Mouse (Mus musculus) E14TG2a.4 (cell line): ENCODE data around the gene Nrip1.
"Not testable (repeated sequence)": the region's sequence is repeated elsewhere in the genome, so short reads cannot be mapped to it uniquely, and the experiment has no call there.

Source experiments
- H3K27me3 ChIP-seq: 2 replicates; pipeline ENCODE4 v1.6.1; 2014; ENCODE audit warnings: low read length, control low read depth; ENCODE audit not compliant: insufficient read depth
- H3K36me3 ChIP-seq: 2 replicates; pipeline ENCODE4 v1.6.1; 2014; ENCODE audit warnings: low read length, control low read depth; ENCODE audit not compliant: insufficient read depth
- H3K4me1 ChIP-seq: replicated peaks from 2 replicates; pipeline ENCODE4 v1.6.1; 2014; ENCODE audit warnings: low read depth, low read length, control low read depth
- H3K4me3 ChIP-seq: replicated peaks from 2 replicates; pipeline ENCODE4 v1.5.1; 2014; ENCODE audit warnings: mild to moderate bottlenecking, low read length
- H3K9me3 ChIP-seq: 2 replicates; pipeline ENCODE4 v1.6.1; 2014; ENCODE audit warnings: low read length, control low read depth
- CTCF ChIP-seq: conservative IDR thresholded peaks from 2 replicates; pipeline ENCODE4 v1.5.1; 2014; ENCODE audit warnings: low read length
- NANOG ChIP-seq: IDR thresholded peaks from 2 replicates; pipeline ENCODE4 v1.6.1; 2014; ENCODE audit warnings: borderline replicate concordance, low read length, mixed read lengths
- POU5F1 ChIP-seq: IDR thresholded peaks from 2 replicates; pipeline ENCODE4 v1.6.1; 2014; ENCODE audit warnings: low read length, borderline replicate concordance

Gene Nrip1

GRCm38 (mm10) chr16:76408696-76409354, 35.2 kb upstream of the Nrip1 start:
- Histone ChIP-seq H3K4me3 (no peak overlapping the region), H3K4me1 (no peaks in the 10 kb centered on the region), H3K36me3 (no peaks in the 10 kb centered on the region), H3K9me3 (no peaks in the 10 kb centered on the region), H3K27me3 (no peaks in the 10 kb centered on the region)
- TF ChIP-seq CTCF (no peak), NANOG (no peak), POU5F1 (no peak)

DNA sequence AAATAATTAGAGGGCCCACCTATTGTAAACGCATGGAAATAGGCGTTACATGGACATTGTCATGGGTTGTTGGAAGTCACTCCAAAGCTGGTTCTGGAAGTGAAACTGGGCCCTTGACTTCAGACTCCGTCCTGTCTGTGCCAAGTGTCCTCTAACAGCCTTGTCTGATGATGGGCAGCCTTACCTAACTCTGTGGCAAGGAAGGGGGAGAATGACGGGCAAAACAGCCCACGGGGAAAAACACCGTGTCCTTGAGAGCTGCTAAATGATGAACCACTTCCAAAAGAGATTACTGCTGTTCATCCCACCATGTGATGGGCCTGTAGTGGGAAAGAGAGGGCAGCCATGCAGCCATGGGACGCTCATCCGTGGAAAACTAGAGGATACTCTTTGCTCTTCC, 34.6 kb upstream of the Nrip1 start:
- Histone ChIP-seq H3K4me1 (no peaks in the 10 kb centered on the region), H3K36me3 (no peaks in the 10 kb centered on the region)
- TF ChIP-seq CTCF (no peak), NANOG (no peak), POU5F1 (no peak)

DNA sequence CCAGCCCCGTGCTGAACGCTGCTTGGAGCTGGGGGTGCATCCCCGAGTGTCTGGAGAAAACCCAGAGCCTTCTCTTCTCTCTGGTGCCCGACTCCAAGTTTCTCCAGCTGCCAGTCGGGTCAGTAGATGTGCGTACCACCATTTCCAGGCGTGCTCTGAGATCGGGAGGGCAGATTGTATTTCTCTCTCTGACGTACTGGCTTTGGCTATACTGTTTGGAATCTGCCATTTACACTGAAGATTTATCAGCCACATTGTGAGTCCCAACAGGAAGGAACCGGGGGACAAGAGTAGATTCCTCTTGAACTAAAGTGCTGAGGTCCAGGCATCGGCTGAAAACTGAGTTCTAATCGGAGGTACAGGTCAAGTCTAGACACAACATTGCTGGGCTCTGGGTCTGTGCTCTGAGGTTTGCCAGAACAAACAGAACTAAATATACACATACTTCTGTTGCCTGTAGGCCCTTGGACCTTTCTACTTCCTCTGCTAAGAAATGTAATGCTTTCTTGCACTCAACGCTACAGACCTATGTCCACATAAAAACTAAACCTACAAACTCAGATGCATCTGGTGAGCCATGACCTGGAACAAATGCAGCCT, 33.8 kb upstream of the Nrip1 start:
- Histone ChIP-seq H3K9me3 (no peaks in the 10 kb centered on the region), H3K4me1 (no peaks in the 10 kb centered on the region), H3K4me3 (no peak overlapping the region), H3K27me3 (no peaks in the 10 kb centered on the region), H3K36me3 (no peaks in the 10 kb centered on the region)
- TF ChIP-seq CTCF (no peak), NANOG (no peak)

More for the DNA sequence above, 34.6 kb upstream of the Nrip1 start:
- no peaks in the 10 kb centered on the region for H3K9me3 ChIP-seq
- no peaks in the 10 kb centered on the region for H3K27me3 ChIP-seq
- no peak overlapping the region for H3K4me3 ChIP-seq

DNA sequence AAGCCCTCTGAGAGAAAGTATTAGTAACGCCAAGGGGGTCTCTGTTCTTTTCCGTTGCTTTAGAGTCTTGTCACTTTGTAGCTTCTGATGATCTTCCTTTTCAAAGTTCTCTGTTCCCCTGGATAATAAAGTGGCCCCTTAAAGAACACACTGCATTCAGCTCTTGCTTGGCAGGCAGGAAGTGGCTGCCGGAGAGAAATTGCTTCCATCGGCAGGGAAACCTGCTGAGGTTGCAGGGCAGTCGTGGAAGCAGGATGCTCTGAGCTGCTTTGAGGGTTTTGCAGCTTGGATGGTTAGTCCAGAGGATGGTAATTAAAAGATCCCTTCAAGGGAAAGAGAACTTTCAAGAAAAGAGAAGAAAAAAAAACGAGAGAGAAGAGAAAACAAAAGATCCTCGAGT, 33.3 kb upstream of the Nrip1 start:
- Histone ChIP-seq H3K27me3 (no peaks in the 10 kb centered on the region), H3K36me3 (no peaks in the 10 kb centered on the region), H3K4me1 (no peaks in the 10 kb centered on the region), H3K4me3 (no peak overlapping the region), H3K9me3 (no peaks in the 10 kb centered on the region)
- TF ChIP-seq POU5F1 (no peak), CTCF (no peak), NANOG (no peak)

DNA sequence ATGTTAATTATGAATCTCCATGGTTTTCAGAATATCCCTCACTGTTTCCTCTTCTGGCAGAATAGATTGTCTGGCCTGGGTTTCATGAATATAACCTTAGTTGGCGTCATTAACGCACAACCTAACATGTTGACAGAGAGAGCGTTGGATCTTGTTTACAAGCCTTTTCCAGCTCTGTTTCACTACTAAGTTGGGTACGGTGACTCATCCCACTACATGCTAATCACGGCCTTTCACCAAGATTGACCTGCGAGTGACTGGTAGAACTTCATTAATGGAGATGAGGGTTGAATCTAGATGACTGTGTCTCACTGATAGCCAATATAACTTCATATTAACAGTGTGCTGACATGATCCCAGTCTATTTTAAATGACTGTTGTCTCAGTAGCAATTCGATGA, 32.7 kb upstream of the Nrip1 start:
- no peaks in the 10 kb centered on the region for H3K27me3 ChIP-seq
- no peaks in the 10 kb centered on the region for H3K4me1 ChIP-seq
- TF ChIP-seq POU5F1 (no peak), CTCF (no peak), NANOG (no peak)
- no peaks in the 10 kb centered on the region for H3K9me3 ChIP-seq
- no peak overlapping the region for H3K4me3 ChIP-seq
- H3K36me3 ChIP-seq = no peaks in the 10 kb centered on the region

DNA sequence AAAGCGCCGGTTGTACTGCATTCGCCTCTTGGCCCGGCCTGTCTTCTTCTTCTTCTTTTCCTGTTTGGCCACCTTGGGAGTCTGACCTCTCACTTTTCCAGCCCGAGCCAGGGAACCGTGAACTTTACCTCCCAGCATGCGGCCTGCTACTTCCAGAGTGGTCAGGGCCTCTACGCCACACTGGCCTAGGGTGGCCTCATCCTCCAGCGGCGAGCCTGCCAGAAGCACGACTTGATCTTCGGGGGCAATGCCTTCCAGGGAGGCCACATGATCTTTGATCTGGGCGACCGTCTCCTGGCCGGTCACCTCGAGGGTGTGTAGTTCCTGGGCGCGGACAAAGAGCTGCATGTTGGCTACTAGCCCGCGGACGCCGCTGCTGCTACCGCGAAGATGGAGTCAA, 29.7 kb upstream of the Nrip1 start:
- not testable (repeated sequence) for H3K4me3 ChIP-seq, H3K27me3 ChIP-seq, H3K36me3 ChIP-seq, H3K9me3 ChIP-seq, H3K4me1 ChIP-seq

- Histone ChIP-seq H3K4me1 (no peaks in the 10 kb centered on the region), H3K36me3 (no peaks in the 10 kb centered on the region), H3K4me3 (no peak overlapping the region), H3K27me3 (no peaks in the 10 kb centered on the region), H3K9me3 (peaks cover 10% of the 10 kb centered on the region; the same call in 1 of the 2 replicates)
- TF ChIP-seq NANOG (no peak), POU5F1 (no peak), CTCF (no peak)
Observed at GRCm38 (mm10) chr16:76396512-76396911, 22.9 kb upstream of the Nrip1 start.

- Histone ChIP-seq H3K4me3 (no peak overlapping the region), H3K4me1 (no peaks in the 10 kb centered on the region), H3K36me3 (no peaks in the 10 kb centered on the region), H3K27me3 (no peaks in the 10 kb centered on the region), H3K9me3 (peaks cover 10% of the 10 kb centered on the region; the same call in 1 of the 2 replicates)
- no peak for TF ChIP-seq POU5F1
- no peak for TF ChIP-seq CTCF
- no peak for TF ChIP-seq NANOG
Observed at GRCm38 (mm10) chr16:76393267-76393666, 19.6 kb upstream of the Nrip1 start.

DNA sequence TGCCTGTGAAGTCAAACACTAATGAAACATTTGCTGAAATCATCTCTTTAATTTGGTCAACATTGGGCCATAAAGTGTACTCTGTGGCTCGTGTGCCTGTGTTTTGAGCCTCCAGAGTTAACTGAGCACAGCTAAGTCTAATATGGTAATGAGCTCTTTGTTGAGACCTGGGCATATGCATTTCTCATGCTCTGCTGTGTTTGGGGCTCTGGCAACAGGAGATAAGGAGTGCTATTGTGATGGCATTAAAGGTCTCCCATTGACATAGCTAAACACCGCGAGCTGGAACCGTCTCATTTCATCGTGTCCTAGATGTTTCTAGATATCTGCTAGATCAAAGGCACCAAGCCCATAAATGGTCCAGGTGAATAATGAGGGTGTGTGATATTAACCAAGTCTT, 12.9 kb upstream of the Nrip1 start:
- H3K9me3 ChIP-seq = no peaks in the 10 kb centered on the region
- no peaks in the 10 kb centered on the region for H3K27me3 ChIP-seq
- TF ChIP-seq CTCF = no peak
- no peak for TF ChIP-seq POU5F1
- TF ChIP-seq NANOG = no peak
- H3K36me3 ChIP-seq = no peaks in the 10 kb centered on the region
- no peaks in the 10 kb centered on the region for H3K4me1 ChIP-seq
- no peak overlapping the region for H3K4me3 ChIP-seq
